Mouse (Mus musculus) liver, postnatal 0 days (tissue): ENCODE measurements around the gene Ppp2r5d.

Experiments
- CTCF ChIP-seq: sonication (generic); IDR thresholded peaks from 2 replicates; pipeline ENCODE4 v1.5.1; 2016; ENCODE audit warnings: antibody characterized with exemption, low read depth
- EP300 ChIP-seq: IDR thresholded peaks from 2 replicates; pipeline ENCODE4 v1.6.1; 2016; ENCODE audit warnings: antibody characterized with exemption, low read depth, mild to moderate bottlenecking

DNA sequence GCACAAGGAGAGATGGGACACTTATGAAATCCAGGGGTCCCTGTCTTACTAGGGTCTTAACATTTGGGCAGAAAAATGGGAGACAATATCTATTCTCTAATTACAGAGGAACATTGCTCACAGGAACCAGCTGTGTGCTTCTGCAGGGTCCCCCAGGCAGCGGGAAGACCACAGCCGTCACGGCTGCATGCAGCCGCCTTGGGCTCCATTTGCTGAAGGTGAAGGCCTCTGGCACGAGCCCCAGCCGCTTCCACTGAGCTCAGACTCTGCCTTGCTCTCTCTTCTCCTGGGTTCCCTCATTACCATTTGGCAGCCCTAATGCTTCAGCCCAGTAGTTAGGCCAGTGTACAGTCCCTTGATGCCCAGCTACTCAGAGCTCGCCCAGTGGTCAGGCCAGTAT is 16.2 kb upstream of the Ppp2r5d start:
- TF ChIP-seq CTCF (no peak), EP300 (no peak)
